Mouse (Mus musculus): ENCODE data around the gene Bcam. TPM values are rescaled to one million over a fixed set of nuclear protein-coding genes. Genes with fewer than 3 reads are reported as not detected.

Gene Bcam
- total and polyA plus RNA-seq, 3 experiments: 3.0 to 10.9 (median 4.8) TPM

DNA sequence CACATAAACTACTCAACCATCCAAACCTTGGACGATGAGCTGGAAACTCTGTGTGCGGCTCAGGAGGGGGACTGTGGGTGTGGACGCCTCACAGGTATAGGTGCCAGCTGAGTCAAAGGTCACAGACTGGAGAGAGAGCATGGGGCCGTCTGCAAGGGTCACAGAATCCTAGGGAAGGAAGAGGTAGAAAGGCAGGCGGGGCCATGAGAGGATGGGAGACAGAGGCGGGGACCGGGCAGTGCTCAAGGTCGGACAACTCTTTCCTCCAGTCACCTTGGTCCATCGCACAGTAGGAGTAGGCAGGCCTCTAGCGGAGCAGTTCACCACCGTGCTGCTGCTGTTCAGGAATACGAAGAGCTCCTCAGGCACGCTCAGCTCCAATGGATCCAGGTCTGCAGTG, 10.8 kb downstream of the Bcam start:
- TF ChIP-seq CTCF (conservative IDR thresholded peaks at IDR 0.05 in 1 of 2, IDR thresholded peaks at IDR 0.05 in 1 of 2; ENCODE audit: low read depth in 2 of 2, low read length in 2 of 2) (no peak), CHD2 (IDR thresholded peaks at IDR 0.05; ENCODE audit: low read length) (no peak), MAZ (IDR thresholded peaks at IDR 0.05; ENCODE audit: low read depth, low read length) (no peak), TCF12 (IDR thresholded peaks at IDR 0.05; ENCODE audit: low read depth, low read length) (no peak), UBTF (IDR thresholded peaks at IDR 0.05; ENCODE audit: low read depth, low read length) (no peak), RCOR1 (conservative IDR thresholded peaks at IDR 0.05; ENCODE audit: low read depth, low read length) (no peak), MXI1 (IDR thresholded peaks at IDR 0.05; ENCODE audit: low read depth, low read length) (no peak), MYC (IDR thresholded peaks at IDR 0.05; ENCODE audit: low read depth, low read length) (no peak), IRF4 (IDR thresholded peaks at IDR 0.05; ENCODE audit: low read depth, low read length) (no peak), RAD21 (IDR thresholded peaks at IDR 0.05; ENCODE audit: low read depth, low read length) (no peak), NELFE (IDR thresholded peaks at IDR 0.05; ENCODE audit: low read depth, low read length) (no peak), ZKSCAN1 (IDR thresholded peaks at IDR 0.05; ENCODE audit: borderline replicate concordance, low read depth, low read length) (no peak), ZMIZ1 (IDR thresholded peaks at IDR 0.05; ENCODE audit: low read depth, low read length) (no peak), KAT2A (IDR thresholded peaks at IDR 0.05; ENCODE audit: insufficient replicate concordance, low read length) (no peak), HCFC1 (IDR thresholded peaks at IDR 0.05; ENCODE audit: low read depth, low read length) (no peak), MAFK (IDR thresholded peaks at IDR 0.05; ENCODE audit: insufficient replicate concordance, low read length) (no peak)
- no peak overlapping the region for H3K4me2 ChIP-seq (ENCODE audit: insufficient read depth, low read depth, poor library complexity, severe bottlenecking)
- no peaks in the 10 kb centered on the region for H3K79me2 ChIP-seq (replicated peaks; ENCODE audit: control insufficient read depth, extremely low read depth, insufficient read depth, poor library complexity, severe bottlenecking)
- H3K36me3 ChIP-seq (replicated peaks in 1 of 2; ENCODE audit: control insufficient read depth in 1 of 2, insufficient read depth in 1 of 2, low read length in 1 of 2): peaks cover 0 to 13% of the 10 kb centered on the region in 2 experiments
- peaks cover 0 to 4% of the 10 kb centered on the region in 2 experiments; a peak in 2 of 4 replicates for H3K4me1 ChIP-seq (ENCODE audit: control insufficient read depth in 1 of 2, insufficient read depth in 2 of 2)
- no peak overlapping the region for H3K4me3 ChIP-seq (replicated peaks in 1 of 3; ENCODE audit: low read depth in 2 of 3, low read length in 2 of 3, poor library complexity in 1 of 3)
- DNase-seq (ENCODE audit: extremely low read depth): no peak
- dilution Hi-C loops (cut with MboI; ENCODE audit: extremely low pct_ligation_motif_present, extremely low pct_unique_long_range_greater_than_20kb, low sequenced_read_pairs): no loop called here
- H3K9me3 ChIP-seq (replicated peaks; ENCODE audit: low read length): peaks cover 4% of the 10 kb centered on the region
- H3K27ac ChIP-seq (ENCODE audit: insufficient read depth, low read depth): no peak overlapping the region
- in situ Hi-C loops (cut with MboI; ENCODE audit: low pct_ligation_motif_present, low pct_unique_long_range_greater_than_20kb, low sequenced_read_pairs): no loop called here
- H3K9ac ChIP-seq (ENCODE audit: insufficient read depth, low read depth): no peak overlapping the region
- H3K27me3 ChIP-seq (replicated peaks): peaks cover 10% of the 10 kb centered on the region

- Histone ChIP-seq H3K79me2 (replicated peaks; ENCODE audit: control insufficient read depth, extremely low read depth, insufficient read depth, poor library complexity, severe bottlenecking) (no peaks in the 10 kb centered on the region), H3K27me3 (replicated peaks) (peaks cover 10% of the 10 kb centered on the region), H3K27ac (ENCODE audit: insufficient read depth, low read depth) (no peak overlapping the region), H3K4me1 (ENCODE audit: control insufficient read depth in 1 of 2, insufficient read depth in 2 of 2) (no peaks in the 10 kb centered on the region), H3K36me3 (replicated peaks in 1 of 2; ENCODE audit: control insufficient read depth in 1 of 2, insufficient read depth in 1 of 2, low read length in 1 of 2) (peaks cover 0 to 11% of the 10 kb centered on the region in 2 experiments), H3K9me3 (replicated peaks; ENCODE audit: low read length) (peaks cover 3% of the 10 kb centered on the region), H3K4me2 (ENCODE audit: insufficient read depth, low read depth, poor library complexity, severe bottlenecking) (no peak overlapping the region), H3K4me3 (replicated peaks in 1 of 3; ENCODE audit: low read depth in 2 of 3, low read length in 2 of 3, poor library complexity in 1 of 3) (no peak overlapping the region), H3K9ac (ENCODE audit: insufficient read depth, low read depth) (no peak overlapping the region)
- no peak for DNase-seq (ENCODE audit: extremely low read depth)
- in situ Hi-C loops (cut with MboI; ENCODE audit: low pct_ligation_motif_present, low pct_unique_long_range_greater_than_20kb, low sequenced_read_pairs) (no loop called here), dilution Hi-C loops (cut with MboI; ENCODE audit: extremely low pct_ligation_motif_present, extremely low pct_unique_long_range_greater_than_20kb, low sequenced_read_pairs) (no loop called here)
- TF ChIP-seq RAD21 (IDR thresholded peaks at IDR 0.05; ENCODE audit: low read depth, low read length) (no peak), POLR2A (IDR thresholded peaks at IDR 0.05; ENCODE audit: low read depth, low read length) (no peak), PAX5 (IDR thresholded peaks at IDR 0.05; ENCODE audit: low read length) (no peak), UBTF (IDR thresholded peaks at IDR 0.05; ENCODE audit: low read depth, low read length) (no peak), MAX (IDR thresholded peaks at IDR 0.05; ENCODE audit: low read length) (no peak), ZC3H11A (IDR thresholded peaks at IDR 0.05; ENCODE audit: low read depth, low read length) (no peak), TCF12 (IDR thresholded peaks at IDR 0.05; ENCODE audit: low read depth, low read length) (no peak), USF1 (IDR thresholded peaks at IDR 0.05; ENCODE audit: low read depth, low read length) (no peak), MEF2A (IDR thresholded peaks at IDR 0.05; ENCODE audit: borderline replicate concordance, low read depth, low read length) (no peak), ZKSCAN1 (IDR thresholded peaks at IDR 0.05; ENCODE audit: borderline replicate concordance, low read depth, low read length) (no peak), MAZ (IDR thresholded peaks at IDR 0.05; ENCODE audit: low read depth, low read length) (no peak), ZNF384 (IDR thresholded peaks at IDR 0.05; ENCODE audit: low read depth, low read length) (no peak), BHLHE40 (IDR thresholded peaks at IDR 0.05; ENCODE audit: low read depth, low read length) (no peak), EP300 (IDR thresholded peaks at IDR 0.05; ENCODE audit: low read length) (no peak), TBP (conservative IDR thresholded peaks at IDR 0.05; ENCODE audit: low read depth, low read length) (no peak), ETS1 (conservative IDR thresholded peaks at IDR 0.05; ENCODE audit: low read depth, low read length) (no peak), ELF1 (IDR thresholded peaks at IDR 0.05; ENCODE audit: low read depth, low read length) (no peak)
Measured at GRCm38 (mm10) chr7:19758623-19759022, 12.2 kb downstream of the Bcam start.

Data from CH12.LX (cell line).